Mouse (Mus musculus) erythroblast, embryonic 14.5 days (primary cell): ENCODE data around the gene Cnst.

Experiments used
- GATA1 ChIP-seq: IDR thresholded peaks from 2 replicates; pipeline ENCODE4 v1.6.1; 2012; ENCODE audit warnings: low read length, inconsistent platforms, mixed read lengths
- TAL1 ChIP-seq: IDR thresholded peaks from 3 replicates; pipeline ENCODE4 v1.6.1; 2012; ENCODE audit warnings: low read length, inconsistent platforms, mixed read lengths

DNA sequence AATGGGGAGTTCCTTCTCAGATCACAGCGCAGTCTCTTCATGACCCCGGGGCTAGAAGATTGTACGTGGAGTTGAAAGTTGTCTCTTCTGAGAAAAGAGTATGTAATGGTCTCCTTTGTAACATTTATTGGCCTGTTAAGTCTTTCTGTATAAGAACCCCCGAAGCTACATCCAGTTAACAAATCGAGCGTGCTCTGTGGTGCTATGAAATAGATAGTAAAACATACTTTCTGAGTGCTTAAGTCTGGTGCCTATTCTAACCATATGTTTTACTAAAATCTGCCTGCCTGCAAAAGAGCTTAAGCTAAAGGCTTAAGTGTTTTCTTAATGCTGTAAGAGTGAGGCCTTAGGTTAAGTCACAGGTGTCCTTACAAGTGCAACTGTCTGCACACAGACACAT lies 66.2 kb downstream of the Cnst start:
- no peak for TF ChIP-seq GATA1
- TF ChIP-seq TAL1 = no peak
